Mouse (Mus musculus): ENCODE results near the gene Sp8. TPM values are rescaled to one million over a fixed set of nuclear protein-coding genes. Genes with fewer than 3 reads are reported as not detected.

Gene Sp8
- 12.2 and 12.6 TPM in 2 replicates for polyA plus RNA-seq (2016; fragmentation: Nextera tagmentation; extraction: Ambion mirVana)

- H3K27ac ChIP-seq (replicated peaks), result peak within 1 kb of the TSS; percentile 91
- H3K4me3 ChIP-seq, result peak within 1 kb of the TSS; percentile 69
Measured at GRCm38 (mm10) chr12:118846221-118846620, at the start of gene Sp8. TSS of gene Sp8 (plus strand) at chr12:118846329.

GRCm38 (mm10) chr12:118811328-118811961 lies 34.7 kb upstream of the Sp8 start:
- peaks cover 69% of the 10 kb centered on the region for H3K27me3 ChIP-seq (ENCODE audit: low read depth, poor library complexity, severe bottlenecking)
- H3K4me1 ChIP-seq, result peaks cover 18% of the 10 kb centered on the region
- no peaks in the 10 kb centered on the region for H3K9me3 ChIP-seq (replicated peaks)
- no peaks in the 10 kb centered on the region for H3K36me3 ChIP-seq
- DNase-seq (ENCODE audit: low spot score), result peak; percentile 77
- H3K27ac ChIP-seq (replicated peaks), result no peak overlapping the region
- under 1% methylated on average over 17 of the region's 17 CpGs for WGBS
- peak overlapping the region; percentile 37 for H3K4me3 ChIP-seq

More at GRCm38 (mm10) chr12:118846221-118846620, at the start of gene Sp8:
- DNase-seq (ENCODE audit: low spot score), result no peak
- Histone ChIP-seq H3K27me3 (ENCODE audit: low read depth, poor library complexity, severe bottlenecking) (peaks cover 100% of the 10 kb centered on the region), H3K36me3 (peaks cover 6% of the 10 kb centered on the region; the same call in 1 of the 2 replicates), H3K4me1 (peaks cover 92% of the 10 kb centered on the region), H3K9me3 (replicated peaks) (no peaks in the 10 kb centered on the region)
- WGBS, result under 1% methylated on average over 6 of the region's 6 CpGs

GRCm38 (mm10) chr12:118814561-118814960 lies 31.6 kb upstream of the Sp8 start:
- Histone ChIP-seq H3K27ac (replicated peaks) (no peak overlapping the region), H3K9me3 (replicated peaks) (no peaks in the 10 kb centered on the region), H3K4me3 (no peak overlapping the region), H3K36me3 (no peaks in the 10 kb centered on the region), H3K27me3 (ENCODE audit: low read depth, poor library complexity, severe bottlenecking) (peaks cover 45% of the 10 kb centered on the region), H3K4me1 (peaks cover 18% of the 10 kb centered on the region)
- DNase-seq (ENCODE audit: low spot score), result no peak
- 90% methylated on average over 3 of the region's 3 CpGs for WGBS

GRCm38 (mm10) chr12:118816156-118816555 lies 30.0 kb upstream of the Sp8 start:
- no peaks in the 10 kb centered on the region for H3K36me3 ChIP-seq
- peaks cover 15% of the 10 kb centered on the region for H3K4me1 ChIP-seq
- no peak for DNase-seq (ENCODE audit: low spot score)
- H3K4me3 ChIP-seq, result no peak overlapping the region
- H3K27me3 ChIP-seq (ENCODE audit: low read depth, poor library complexity, severe bottlenecking), result peaks cover 35% of the 10 kb centered on the region
- H3K9me3 ChIP-seq (replicated peaks), result no peaks in the 10 kb centered on the region
- H3K27ac ChIP-seq (replicated peaks), result no peak overlapping the region

- H3K4me1 ChIP-seq, result peaks cover 1% of the 10 kb centered on the region; the same call in 1 of the 2 replicates
- peaks cover 24% of the 10 kb centered on the region for H3K27me3 ChIP-seq (ENCODE audit: low read depth, poor library complexity, severe bottlenecking)
- H3K9me3 ChIP-seq (replicated peaks), result no peaks in the 10 kb centered on the region
- H3K27ac ChIP-seq (replicated peaks), result no peak overlapping the region
- WGBS, result 79% methylated on average over 6 of the region's 6 CpGs
- H3K36me3 ChIP-seq, result no peaks in the 10 kb centered on the region
- no peak for DNase-seq (ENCODE audit: low spot score)
- H3K4me3 ChIP-seq, result no peak overlapping the region
Measured at GRCm38 (mm10) chr12:118829881-118830280, 16.2 kb upstream of the Sp8 start.

GRCm38 (mm10) chr12:118836411-118837341 lies 9.5 kb upstream of the Sp8 start:
- WGBS, result under 1% methylated on average over 69 of the region's 72 CpGs
- Histone ChIP-seq H3K27ac (replicated peaks) (peak overlapping the region; percentile 82), H3K4me3 (peak overlapping the region; percentile 69), H3K9me3 (replicated peaks) (no peaks in the 10 kb centered on the region), H3K4me1 (peaks cover 59% of the 10 kb centered on the region), H3K36me3 (no peaks in the 10 kb centered on the region), H3K27me3 (ENCODE audit: low read depth, poor library complexity, severe bottlenecking) (peaks cover 91% of the 10 kb centered on the region)
- peak; percentile 74 for DNase-seq (ENCODE audit: low spot score)

GRCm38 (mm10) chr12:118837361-118837760 lies 8.8 kb upstream of the Sp8 start:
- H3K27ac ChIP-seq (replicated peaks), result peak overlapping the region; percentile 82
- peaks cover 91% of the 10 kb centered on the region for H3K27me3 ChIP-seq (ENCODE audit: low read depth, poor library complexity, severe bottlenecking)

GRCm38 (mm10) chr12:118838260-118838659 lies 7.9 kb upstream of the Sp8 start:
- no peaks in the 10 kb centered on the region for H3K9me3 ChIP-seq (replicated peaks)
- 1% methylated on average over 2 of the region's 2 CpGs for WGBS
- no peak overlapping the region for H3K4me3 ChIP-seq
- no peak overlapping the region for H3K27ac ChIP-seq (replicated peaks)
- peaks cover 75% of the 10 kb centered on the region for H3K4me1 ChIP-seq
- H3K36me3 ChIP-seq, result no peaks in the 10 kb centered on the region
- peaks cover 95% of the 10 kb centered on the region for H3K27me3 ChIP-seq (ENCODE audit: low read depth, poor library complexity, severe bottlenecking)
- no peak for DNase-seq (ENCODE audit: low spot score)

More at GRCm38 (mm10) chr12:118837361-118837760, 8.8 kb upstream of the Sp8 start:
- H3K4me3 ChIP-seq, result peak overlapping the region; percentile 69
- H3K36me3 ChIP-seq, result no peaks in the 10 kb centered on the region
- WGBS, result 1% methylated on average over 11 of the region's 11 CpGs
- no peak for DNase-seq (ENCODE audit: low spot score)
- no peaks in the 10 kb centered on the region for H3K9me3 ChIP-seq (replicated peaks)
- H3K4me1 ChIP-seq, result peaks cover 66% of the 10 kb centered on the region

GRCm38 (mm10) chr12:118839398-118839797 lies 6.7 kb upstream of the Sp8 start:
- H3K9me3 ChIP-seq (replicated peaks), result no peaks in the 10 kb centered on the region
- no peak overlapping the region for H3K27ac ChIP-seq (replicated peaks)
- peaks cover 100% of the 10 kb centered on the region for H3K27me3 ChIP-seq (ENCODE audit: low read depth, poor library complexity, severe bottlenecking)
- 6% methylated on average over 5 of the region's 5 CpGs for whole genome bisulfite sequencing
- DNase-seq (ENCODE audit: low spot score), result no peak
- peaks cover 86% of the 10 kb centered on the region for H3K4me1 ChIP-seq
- H3K36me3 ChIP-seq, result no peaks in the 10 kb centered on the region
- no peak overlapping the region for H3K4me3 ChIP-seq

- no peaks in the 10 kb centered on the region for H3K36me3 ChIP-seq
- peak overlapping the region; percentile 38; the same call in 1 of the 2 replicates for H3K27ac ChIP-seq (replicated peaks)
- H3K4me3 ChIP-seq, result peak overlapping the region; percentile 38
- H3K27me3 ChIP-seq (ENCODE audit: low read depth, poor library complexity, severe bottlenecking), result peaks cover 100% of the 10 kb centered on the region
- peaks cover 92% of the 10 kb centered on the region for H3K4me1 ChIP-seq
- DNase-seq (ENCODE audit: low spot score), result no peak
- no peaks in the 10 kb centered on the region for H3K9me3 ChIP-seq (replicated peaks)
- WGBS, result 1% methylated on average over 15 of the region's 15 CpGs
Measured at GRCm38 (mm10) chr12:118840301-118840700, 5.8 kb upstream of the Sp8 start.

- H3K4me1 ChIP-seq, result peaks cover 97% of the 10 kb centered on the region
- peaks cover 100% of the 10 kb centered on the region for H3K27me3 ChIP-seq (ENCODE audit: low read depth, poor library complexity, severe bottlenecking)
- H3K36me3 ChIP-seq, result no peaks in the 10 kb centered on the region
- 2% methylated on average over 12 of the region's 12 CpGs for WGBS
- H3K9me3 ChIP-seq (replicated peaks), result no peaks in the 10 kb centered on the region
- H3K4me3 ChIP-seq, result peak overlapping the region; percentile 38
- no peak for DNase-seq (ENCODE audit: low spot score)
- peak overlapping the region; percentile 38; the same call in 1 of the 2 replicates for H3K27ac ChIP-seq (replicated peaks)
Measured at GRCm38 (mm10) chr12:118840861-118841260, 5.3 kb upstream of the Sp8 start.

- WGBS, result 2% methylated on average over 5 of the region's 5 CpGs
- Histone ChIP-seq H3K4me3 (no peak overlapping the region), H3K9me3 (replicated peaks) (no peaks in the 10 kb centered on the region), H3K27me3 (ENCODE audit: low read depth, poor library complexity, severe bottlenecking) (peaks cover 100% of the 10 kb centered on the region), H3K27ac (replicated peaks) (0 out of 2 replicates have a peak overlapping the region, but pooled peaks have one; percentile 7), H3K36me3 (no peaks in the 10 kb centered on the region), H3K4me1 (peaks cover 99% of the 10 kb centered on the region)
- no peak for DNase-seq (ENCODE audit: low spot score)
Measured at GRCm38 (mm10) chr12:118841381-118841922, 4.7 kb upstream of the Sp8 start.

Measured in midbrain, embryonic 10.5 days (tissue).